Mouse (Mus musculus) limb, embryonic 15.5 days (tissue): ENCODE measurements around the gene Zdhhc1. TPM values are rescaled to one million over a fixed set of nuclear protein-coding genes. Genes with fewer than 3 reads are reported as not detected.
A peak's percentile ranks its signal among the peaks of the same experiment; 100 is the strongest.

Experiments used
- ATAC-seq: fragments of 200-750 bp; cut with Nextera tagmentation; 2 replicates; pipeline ENCODE4 v1.8.0; 2017; ENCODE audit warnings: low read depth, moderate TSS enrichment; ENCODE audit not compliant: insufficient number of reproducible peaks, low FRiP score, low TSS enrichment
- H3K27ac ChIP-seq: fragments of 300-500 bp; sonication (generic); 2 replicates; pipeline ENCODE4 v1.5.1; 2015; ENCODE audit warnings: moderate library complexity, mild to moderate bottlenecking, inconsistent platforms
- H3K27me3 ChIP-seq: fragments of 300-500 bp; sonication (generic); 2 replicates; pipeline ENCODE4 v1.6.1; 2015; ENCODE audit warnings: inconsistent platforms
- H3K36me3 ChIP-seq: fragments of 300-500 bp; sonication (generic); 2 replicates; pipeline ENCODE4 v1.6.1; 2015; ENCODE audit warnings: inconsistent platforms
- H3K4me1 ChIP-seq: fragments of 300-500 bp; sonication (generic); 2 replicates; pipeline ENCODE4 v1.6.1; 2015; ENCODE audit warnings: inconsistent platforms
- H3K4me2 ChIP-seq: fragments of 300-500 bp; sonication (generic); 2 replicates; pipeline ENCODE4 v1.6.1; 2015; ENCODE audit warnings: mild to moderate bottlenecking, inconsistent platforms
- H3K4me3 ChIP-seq: fragments of 300-500 bp; sonication (generic); 2 replicates; pipeline ENCODE4 v1.5.1; 2015; ENCODE audit warnings: mild to moderate bottlenecking, inconsistent platforms
- H3K9ac ChIP-seq: fragments of 300-500 bp; sonication (generic); 2 replicates; pipeline ENCODE4 v1.6.1; 2015; ENCODE audit warnings: inconsistent platforms
- H3K9me3 ChIP-seq: fragments of 300-500 bp; sonication (generic); 2 replicates; pipeline ENCODE4 v1.6.1; 2016; ENCODE audit warnings: inconsistent platforms
- WGBS: fragments of 180-500 bp; shearing (Covaris S2); methylation state at CpG from one replicate; pipeline ENCODE4 v1.1.7; 2015; 5-methylcytosine and 5-hydroxymethylcytosine counted together
- polyA plus RNA-seq: library from polyadenylated mRNA; unstranded; fragments of >200 nt; fragmentation: Nextera tagmentation; extraction: Ambion mirVana; gene quantifications from 2 replicates; pipeline ENCODE4 v1.2.1, GENCODE M21; 2015

Zdhhc1 gene
- polyA plus RNA-seq, 1 experiment from 2014 or later, result 42.2 TPM

DNA sequence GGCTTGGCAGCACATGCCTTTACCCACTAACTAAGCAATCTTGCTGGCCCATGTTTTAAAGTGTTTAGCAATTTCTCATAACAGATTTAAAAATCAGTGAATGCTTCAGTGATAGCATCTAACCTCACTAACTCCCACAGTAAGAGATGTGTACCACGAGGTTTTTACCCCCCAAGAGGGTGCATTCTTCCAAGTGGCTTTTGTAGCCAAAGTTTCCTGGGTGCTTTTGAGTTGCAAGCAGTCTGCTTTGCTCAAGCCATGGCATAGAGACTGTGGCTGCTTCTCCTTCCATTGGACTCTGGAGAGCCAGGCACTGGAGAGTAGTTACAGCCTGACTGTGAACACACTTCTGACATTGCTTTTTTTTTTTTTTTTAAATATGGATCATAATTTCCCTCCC, 7.4 kb downstream of the Zdhhc1 start:
- no peak overlapping the region for H3K4me2 ChIP-seq
- peaks cover 8% of the 10 kb centered on the region; the same call in 1 of the 2 replicates for H3K36me3 ChIP-seq
- no peak for ATAC-seq
- no peaks in the 10 kb centered on the region for H3K9me3 ChIP-seq
- peaks cover 6% of the 10 kb centered on the region; the same call in 1 of the 2 replicates for H3K4me1 ChIP-seq
- no peak overlapping the region for H3K27ac ChIP-seq
- no peak overlapping the region for H3K9ac ChIP-seq
- no peaks in the 10 kb centered on the region for H3K27me3 ChIP-seq
- WGBS, result 44% methylated on average over 1 of the region's 1 CpGs
- H3K4me3 ChIP-seq, result no peak overlapping the region

GRCm38 (mm10) chr8:105488082-105488481, 8.6 kb downstream of the Zdhhc1 start:
- Histone ChIP-seq H3K4me3 (no peak overlapping the region), H3K36me3 (peaks cover 13% of the 10 kb centered on the region; the same call in 1 of the 2 replicates), H3K9ac (no peak overlapping the region), H3K4me1 (peaks cover 17% of the 10 kb centered on the region), H3K27me3 (no peaks in the 10 kb centered on the region), H3K4me2 (no peak overlapping the region), H3K9me3 (no peaks in the 10 kb centered on the region), H3K27ac (no peak overlapping the region)
- ATAC-seq, result no peak
- 63% methylated on average over 3 of the region's 3 CpGs for WGBS

DNA sequence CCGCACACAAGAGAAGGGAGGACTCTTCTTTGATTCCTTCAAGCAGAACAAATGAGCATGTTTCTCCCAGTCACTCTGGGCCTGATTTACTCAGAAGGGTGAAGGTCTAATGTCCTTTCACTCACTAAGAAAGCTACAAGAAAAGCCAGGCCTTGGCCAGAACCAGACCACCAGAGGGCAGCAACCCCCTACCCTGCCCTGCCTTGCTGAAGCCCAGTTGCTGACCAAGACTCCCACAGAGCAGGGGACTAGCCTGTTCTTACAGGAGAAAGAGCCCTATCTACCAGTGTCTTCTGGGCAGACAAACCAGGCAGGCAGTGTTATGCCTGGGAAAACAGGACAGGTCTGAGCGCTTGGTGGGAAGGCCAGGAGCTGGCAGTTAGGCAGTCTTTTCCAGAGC, 12.3 kb downstream of the Zdhhc1 start:
- WGBS, result 33% methylated on average over 2 of the region's 2 CpGs
- Histone ChIP-seq H3K4me3 (no peak overlapping the region), H3K4me2 (no peak overlapping the region), H3K9ac (no peak overlapping the region), H3K36me3 (peaks cover 27% of the 10 kb centered on the region; the same call in 1 of the 2 replicates), H3K4me1 (peaks cover 22% of the 10 kb centered on the region), H3K27me3 (no peaks in the 10 kb centered on the region), H3K9me3 (no peaks in the 10 kb centered on the region), H3K27ac (peak overlapping the region; percentile 62; the same call in 1 of the 2 replicates)
- ATAC-seq, result no peak

DNA sequence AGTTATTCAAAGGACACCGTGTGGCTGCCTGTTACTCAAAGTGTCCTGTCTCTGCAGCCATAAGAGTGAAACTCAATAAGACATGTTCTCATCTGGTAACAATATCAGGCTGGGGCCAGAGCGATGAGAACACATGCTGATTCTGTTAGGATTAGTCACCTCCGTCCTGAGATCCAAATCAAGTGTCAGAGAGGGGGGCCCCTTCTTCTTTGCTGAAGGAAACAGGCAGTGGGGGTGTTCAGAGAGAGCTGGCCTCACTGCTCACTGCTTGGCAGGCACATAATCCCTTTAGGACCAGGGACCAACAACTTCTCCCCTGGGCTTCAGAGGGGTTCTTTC, 12.7 kb downstream of the Zdhhc1 start:
- no peak overlapping the region for H3K4me2 ChIP-seq
- no peaks in the 10 kb centered on the region for H3K27me3 ChIP-seq
- peaks cover 22% of the 10 kb centered on the region for H3K4me1 ChIP-seq
- peak overlapping the region; percentile 62; the same call in 1 of the 2 replicates for H3K27ac ChIP-seq
- H3K36me3 ChIP-seq, result peaks cover 31% of the 10 kb centered on the region; the same call in 1 of the 2 replicates
- no peaks in the 10 kb centered on the region for H3K9me3 ChIP-seq
- no peak overlapping the region for H3K4me3 ChIP-seq
- 34% methylated on average over 3 of the region's 3 CpGs for WGBS
- no peak overlapping the region for H3K9ac ChIP-seq
- ATAC-seq, result peak; percentile 56

GRCm38 (mm10) chr8:105483212-105484029, 13.3 kb downstream of the Zdhhc1 start:
- peak overlapping the region; percentile 62; the same call in 1 of the 2 replicates for H3K27ac ChIP-seq
- ATAC-seq, result no peak; the same call in 1 of the 2 replicates
- H3K27me3 ChIP-seq, result no peaks in the 10 kb centered on the region
- peaks cover 22% of the 10 kb centered on the region for H3K4me1 ChIP-seq
- no peak overlapping the region for H3K9ac ChIP-seq
- no peak overlapping the region for H3K4me3 ChIP-seq
- no peak overlapping the region for H3K4me2 ChIP-seq
- no peaks in the 10 kb centered on the region for H3K9me3 ChIP-seq
- WGBS, result 31% methylated on average over 14 of the region's 14 CpGs
- H3K36me3 ChIP-seq, result peaks cover 37% of the 10 kb centered on the region; the same call in 1 of the 2 replicates

GRCm38 (mm10) chr8:105482123-105482522, 14.6 kb downstream of the Zdhhc1 start:
- Histone ChIP-seq H3K27ac (no peak overlapping the region), H3K4me2 (no peak overlapping the region), H3K9ac (no peak overlapping the region), H3K27me3 (no peaks in the 10 kb centered on the region), H3K36me3 (peaks cover 39% of the 10 kb centered on the region; the same call in 1 of the 2 replicates), H3K9me3 (no peaks in the 10 kb centered on the region), H3K4me3 (no peak overlapping the region), H3K4me1 (peaks cover 22% of the 10 kb centered on the region)
- ATAC-seq, result no peak
- WGBS, result 75% methylated on average over 8 of the region's 8 CpGs

DNA sequence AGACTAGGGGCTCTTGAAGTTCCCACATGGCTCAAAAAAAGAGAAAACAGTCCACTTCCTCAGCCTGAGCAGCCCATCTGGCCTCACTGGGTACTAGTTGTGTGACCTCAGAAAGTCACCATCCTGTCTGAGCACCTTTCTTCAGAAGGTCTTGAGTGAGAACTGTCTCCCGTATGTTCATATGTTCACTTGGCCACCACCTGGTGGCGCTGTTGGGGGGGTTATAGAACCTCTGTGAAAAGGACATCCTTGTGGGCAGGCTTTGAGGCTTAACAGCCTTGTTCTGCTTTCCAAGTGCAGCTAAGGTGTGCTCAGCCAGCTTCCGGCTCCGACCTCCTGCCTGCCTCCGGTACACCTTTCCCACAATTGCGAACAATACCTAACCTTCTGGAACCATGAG, 15.2 kb downstream of the Zdhhc1 start:
- Histone ChIP-seq H3K9me3 (no peaks in the 10 kb centered on the region), H3K4me3 (no peak overlapping the region), H3K9ac (no peak overlapping the region), H3K4me1 (peaks cover 22% of the 10 kb centered on the region), H3K27me3 (0 out of 2 replicates have a peak, but pooled peaks cover 2% of the 10 kb centered on the region), H3K27ac (0 out of 2 replicates have a peak overlapping the region, but pooled peaks have one; percentile 9), H3K36me3 (peaks cover 40% of the 10 kb centered on the region; the same call in 1 of the 2 replicates), H3K4me2 (no peak overlapping the region)
- 71% methylated on average over 6 of the region's 6 CpGs for WGBS
- ATAC-seq, result no peak

- no peak for ATAC-seq
- WGBS, result 29% methylated on average over 2 of the region's 2 CpGs
These were observed 15.7 kb downstream of the Zdhhc1 start for GRCm38 (mm10) chr8:105481013-105481412.

GRCm38 (mm10) chr8:105477792-105478191, 18.9 kb downstream of the Zdhhc1 start:
- H3K9ac ChIP-seq, result no peak overlapping the region
- H3K36me3 ChIP-seq, result peaks cover 43% of the 10 kb centered on the region
- no peak overlapping the region for H3K4me2 ChIP-seq
- WGBS, result 73% methylated on average over 3 of the region's 3 CpGs
- H3K27me3 ChIP-seq, result peaks cover 20% of the 10 kb centered on the region
- ATAC-seq, result no peak
- H3K4me3 ChIP-seq, result no peak overlapping the region
- H3K27ac ChIP-seq, result no peak overlapping the region
- peaks cover 27% of the 10 kb centered on the region for H3K4me1 ChIP-seq
- H3K9me3 ChIP-seq, result no peaks in the 10 kb centered on the region

More at GRCm38 (mm10) chr8:105481013-105481412, 15.7 kb downstream of the Zdhhc1 start:
- Histone ChIP-seq H3K27ac (0 out of 2 replicates have a peak overlapping the region, but pooled peaks have one; percentile 9), H3K9me3 (no peaks in the 10 kb centered on the region), H3K36me3 (peaks cover 45% of the 10 kb centered on the region; the same call in 1 of the 2 replicates), H3K27me3 (0 out of 2 replicates have a peak, but pooled peaks cover 3% of the 10 kb centered on the region), H3K4me2 (no peak overlapping the region), H3K4me1 (peaks cover 22% of the 10 kb centered on the region), H3K9ac (no peak overlapping the region), H3K4me3 (no peak overlapping the region)

DNA sequence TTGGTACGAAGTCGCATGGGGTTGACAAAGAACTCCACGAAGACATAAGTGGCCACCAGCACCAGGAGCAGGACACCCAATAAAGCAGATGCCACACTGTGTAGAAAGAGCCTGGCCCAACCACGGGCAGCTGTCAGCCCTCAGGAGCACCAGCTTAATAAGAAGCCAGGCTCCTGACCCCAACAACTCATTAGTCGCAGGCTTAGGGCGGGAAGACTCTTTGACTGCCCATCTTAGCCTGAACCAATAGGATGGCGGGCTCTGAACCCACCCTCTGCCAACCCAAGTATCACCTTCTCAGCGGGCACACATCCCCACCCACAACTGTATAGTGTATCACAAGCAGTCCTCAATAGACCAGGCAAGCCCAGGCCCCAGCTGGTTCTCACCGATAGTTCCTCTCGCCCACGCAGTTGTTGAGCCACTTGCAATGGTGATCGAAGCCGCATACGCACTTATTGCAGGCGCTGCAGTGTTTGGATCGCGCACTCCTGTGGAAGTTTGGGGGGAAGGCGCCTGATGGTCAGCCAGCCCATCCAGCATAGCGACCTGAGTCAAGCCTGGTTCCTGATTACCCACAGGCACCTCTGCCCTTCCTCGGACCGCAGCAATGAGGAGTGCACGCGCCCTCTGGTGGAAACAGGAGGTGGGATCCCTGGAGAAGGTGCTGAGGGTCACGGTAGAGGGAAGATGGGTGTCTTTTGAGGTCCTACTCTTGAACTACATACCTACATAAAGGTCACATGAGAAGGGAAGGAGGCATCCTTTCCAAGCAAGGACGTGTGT, 19.9 kb downstream of the Zdhhc1 start:
- Histone ChIP-seq H3K4me3 (no peak overlapping the region), H3K36me3 (peaks cover 38% of the 10 kb centered on the region), H3K9me3 (no peaks in the 10 kb centered on the region), H3K4me2 (no peak overlapping the region), H3K27me3 (peaks cover 25% of the 10 kb centered on the region), H3K9ac (no peak overlapping the region), H3K4me1 (peaks cover 32% of the 10 kb centered on the region), H3K27ac (no peak overlapping the region)
- WGBS, result 38% methylated on average over 25 of the region's 25 CpGs
- no peak for ATAC-seq

DNA sequence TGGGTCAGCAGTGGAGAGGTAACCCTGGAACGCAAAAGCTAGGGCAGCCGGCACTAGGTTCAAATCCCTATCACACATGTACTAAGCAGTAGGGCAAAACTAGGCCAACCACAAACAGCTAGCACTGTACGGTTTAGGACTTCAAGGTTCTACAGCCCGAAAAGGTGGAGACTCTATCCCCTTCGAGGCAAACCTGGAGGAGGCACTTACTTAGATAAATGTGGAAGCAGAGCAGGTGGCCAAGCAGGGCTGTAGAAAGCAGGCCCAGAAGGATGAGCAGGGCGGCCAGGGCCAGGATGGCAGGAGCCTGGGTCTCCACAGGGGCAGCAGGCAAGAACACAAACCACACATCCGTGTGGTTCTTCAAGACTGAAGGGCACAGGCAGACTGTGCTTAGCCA, 20.5 kb downstream of the Zdhhc1 start:
- Histone ChIP-seq H3K4me3 (no peak overlapping the region), H3K9ac (no peak overlapping the region), H3K4me1 (peaks cover 38% of the 10 kb centered on the region), H3K4me2 (no peak overlapping the region), H3K36me3 (peaks cover 37% of the 10 kb centered on the region), H3K27ac (no peak overlapping the region), H3K27me3 (peaks cover 25% of the 10 kb centered on the region), H3K9me3 (no peaks in the 10 kb centered on the region)
- 92% methylated on average over 7 of the region's 7 CpGs for WGBS
- no peak for ATAC-seq
